Mouse (Mus musculus) lung, postnatal 0 days (tissue): ENCODE results near the gene Pgpep1.

Experiments
- CTCF ChIP-seq: IDR thresholded peaks from 2 replicates; pipeline ENCODE4 v1.5.1; 2016; ENCODE audit warnings: antibody characterized with exemption, mild to moderate bottlenecking
- EP300 ChIP-seq: IDR thresholded peaks from 2 replicates; pipeline ENCODE4 v1.6.1; 2016; ENCODE audit warnings: antibody characterized with exemption, mild to moderate bottlenecking, control low read depth

DNA sequence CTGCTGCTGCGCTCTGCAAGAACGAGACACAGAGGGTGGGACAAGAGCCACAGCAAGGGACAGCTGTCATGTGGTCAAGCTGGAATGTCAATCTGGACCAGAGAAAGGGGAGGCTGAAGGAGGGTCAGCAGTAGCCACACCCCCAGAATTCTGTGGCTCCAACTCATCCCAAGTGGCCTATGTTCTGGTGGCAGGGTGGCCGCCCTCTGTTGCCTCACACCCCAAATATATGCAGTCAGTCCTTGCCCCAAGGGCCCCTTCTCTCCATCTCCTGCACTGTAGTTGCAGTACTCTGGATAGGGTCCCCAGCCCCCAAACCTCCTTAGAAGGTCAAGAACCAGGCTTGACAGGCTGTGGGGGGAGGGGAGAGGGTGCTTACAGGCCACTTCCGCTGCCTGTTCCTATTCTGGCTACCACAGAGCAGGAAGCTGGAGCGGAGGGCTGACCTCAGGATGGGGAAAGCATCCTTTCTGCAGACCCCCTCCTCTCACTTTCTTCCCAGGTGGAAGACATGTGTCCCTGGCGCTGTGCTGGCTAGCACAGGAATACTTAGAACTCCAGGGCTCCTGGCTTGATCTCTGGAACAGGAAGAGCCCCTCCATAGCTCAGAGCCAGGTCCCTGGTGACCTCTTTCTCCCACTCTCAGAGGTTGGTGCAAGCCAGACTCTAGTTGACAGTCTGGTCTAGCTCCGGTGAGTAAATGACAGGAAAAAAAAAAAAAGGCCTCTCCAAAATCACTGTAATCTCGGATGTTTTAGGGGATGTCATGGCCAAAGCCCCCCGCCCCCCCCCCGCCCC lies 59.5 kb downstream of the Pgpep1 start:
- TF ChIP-seq CTCF (no peak), EP300 (no peak)
